Mouse (Mus musculus) left cerebral cortex, postnatal 25 days (tissue): ENCODE data around the gene Mtmr12. TPM values are rescaled to one million over a fixed set of nuclear protein-coding genes. Genes with fewer than 3 reads are reported as not detected.
A peak's percentile ranks its signal among the peaks of the same experiment; 100 is the strongest.

Experiments
- DNase-seq, 2 experiments: peaks; one replicate each; pipeline ENCODE4 v3.0.0; 2022; ENCODE audit warnings: low spot score in 2 of 2, mixed read lengths in 1 of 2
- intact Hi-C: fragments of 180-260 bp; cut with DNase I; formaldehyde crosslinking; loops from one replicate; pipeline ENCODE4 v1.15.1; 2025
- total RNA-seq, 2 experiments: library from RNA; stranded (reverse); gene quantifications; 2 replicates each; pipeline ENCODE4 v1.2.3; 2021

Gene Mtmr12
- total RNA-seq, 2 experiments from 2014 or later: 40.7 to 41.0 TPM

- intact Hi-C loops: no loop called here
- no peak for DNase-seq
Observed at GRCm38 (mm10) chr15:12252141-12252489, 47.3 kb downstream of the Mtmr12 start.

- intact Hi-C loops: no loop called here
- DNase-seq: no peak
Observed at GRCm38 (mm10) chr15:12257730-12258494, 53.1 kb downstream of the Mtmr12 start.

- intact Hi-C loops: no loop called here
Observed at GRCm38 (mm10) chr15:12263056-12263455, 58.2 kb downstream of the Mtmr12 start.

GRCm38 (mm10) chr15:12266460-12266859, 61.6 kb downstream of the Mtmr12 start:
- intact Hi-C loops: no loop called here
- no peak for DNase-seq

More at GRCm38 (mm10) chr15:12263056-12263455, 58.2 kb downstream of the Mtmr12 start:
- DNase-seq: no peak

- DNase-seq: peak; percentile 65 to 78
- intact Hi-C loops: loop anchor here (1.0 to 2.0 kb wide), 2 partner anchors 71 to 296 kb away; no protein-coding TSS in a partner anchor
Observed at GRCm38 (mm10) chr15:12268021-12268420, 63.2 kb downstream of the Mtmr12 start.

GRCm38 (mm10) chr15:12271340-12271739, 66.5 kb downstream of the Mtmr12 start:
- DNase-seq: no peak
- intact Hi-C loops: loop anchor here (5.0 to 10.0 kb wide), 2 partner anchors 306 to 523 kb away; no protein-coding TSS in a partner anchor

- intact Hi-C loops: loop anchor here (5.0 to 10.0 kb wide), 2 partner anchors 304 to 521 kb away; no protein-coding TSS in a partner anchor
- no peak for DNase-seq
Observed at GRCm38 (mm10) chr15:12273325-12274052, 68.7 kb downstream of the Mtmr12 start.

- intact Hi-C loops: loop anchor here (5.0 to 10.0 kb wide), 2 partner anchors 303 to 521 kb away; no protein-coding TSS in a partner anchor
Observed at GRCm38 (mm10) chr15:12274053-12274769, 69.4 kb downstream of the Mtmr12 start.

GRCm38 (mm10) chr15:12275091-12275623, 70.3 kb downstream of the Mtmr12 start:
- DNase-seq: no peak
- intact Hi-C loops: loop anchor here (10.0 kb wide), 1 partner anchor 520 kb away; no protein-coding TSS in a partner anchor

More at GRCm38 (mm10) chr15:12274053-12274769, 69.4 kb downstream of the Mtmr12 start:
- DNase-seq: no peak

- no peak for DNase-seq
- intact Hi-C loops: loop anchor here (10.0 kb wide), 1 partner anchor 515 kb away; no protein-coding TSS in a partner anchor
Observed at GRCm38 (mm10) chr15:12279816-12280215, 75.0 kb downstream of the Mtmr12 start.

- peak in 1 of 2 experiments; percentile 70 for DNase-seq
- intact Hi-C loops: no loop called here
Observed at GRCm38 (mm10) chr15:12284794-12285534, 80.1 kb downstream of the Mtmr12 start.

GRCm38 (mm10) chr15:12285535-12285809, 80.6 kb downstream of the Mtmr12 start:
- DNase-seq: no peak
- intact Hi-C loops: no loop called here

GRCm38 (mm10) chr15:12290330-12290729, 85.5 kb downstream of the Mtmr12 start:
- intact Hi-C loops: no loop called here
- DNase-seq: no peak

GRCm38 (mm10) chr15:12291757-12292156, 86.9 kb downstream of the Mtmr12 start:
- intact Hi-C loops: no loop called here
- no peak for DNase-seq

- intact Hi-C loops: no loop called here
- no peak for DNase-seq
Observed at GRCm38 (mm10) chr15:12296228-12296627, 91.4 kb downstream of the Mtmr12 start.

GRCm38 (mm10) chr15:12298231-12298737, 93.5 kb downstream of the Mtmr12 start:
- intact Hi-C loops: no loop called here
- DNase-seq: no peak

- intact Hi-C loops: no loop called here
- DNase-seq: no peak
Observed at GRCm38 (mm10) chr15:12301771-12302170, 96.9 kb downstream of the Mtmr12 start.

- peak; percentile 27 to 68 for DNase-seq
- intact Hi-C loops: no loop called here
Observed at GRCm38 (mm10) chr15:12306188-12307071, 101.6 kb downstream of the Mtmr12 start.
